Mouse (Mus musculus) neural tube, embryonic 10.5 days (tissue): ENCODE measurements around the gene Krt32.

ENCODE experiments used
- DNase-seq: peaks from one replicate; pipeline ENCODE4 v3.0.0-alpha.2; 2017; ENCODE audit warnings: low spot score; ENCODE audit errors: extremely low spot score

The Krt32 gene

GRCm38 (mm10) chr11:100055686-100056655 lies 32.1 kb downstream of the Krt32 start:
- no peak for DNase-seq

- no peak for DNase-seq
Measured at GRCm38 (mm10) chr11:100050451-100050850, 37.6 kb downstream of the Krt32 start, which contains the start of gene Krt31. Krt31 (minus strand) TSS chr11:100050551.

GRCm38 (mm10) chr11:100047193-100047592 lies 40.8 kb downstream of the Krt32 start:
- no peak for DNase-seq

- DNase-seq = no peak
Measured at GRCm38 (mm10) chr11:100046303-100046866, 41.6 kb downstream of the Krt32 start.

GRCm38 (mm10) chr11:100041454-100041853 lies 46.6 kb downstream of the Krt32 start, which contains the start of gene Krt34:
Krt34 (minus strand) TSS chr11:100041554.
- no peak for DNase-seq
